Mouse (Mus musculus) brain, embryonic 14.5 days (tissue): ENCODE results near the gene Copg2.

Experiments
- CTCF ChIP-seq: fragments of 200-500 bp; IDR thresholded peaks from 2 replicates; pipeline ENCODE4 v1.5.1; 2012; ENCODE audit warnings: inconsistent platforms, mild to moderate bottlenecking, moderate library complexity, borderline replicate concordance; ENCODE audit not compliant: insufficient read depth, insufficient read length; ENCODE audit errors: extremely low read depth
- POLR2A ChIP-seq: fragments of 200-500 bp; IDR thresholded peaks from 2 replicates; pipeline ENCODE4 v1.6.1; 2012; ENCODE audit warnings: mild to moderate bottlenecking, inconsistent platforms, borderline replicate concordance; ENCODE audit not compliant: poor library complexity, insufficient read depth, insufficient read length, severe bottlenecking; ENCODE audit errors: extremely low read depth

DNA sequence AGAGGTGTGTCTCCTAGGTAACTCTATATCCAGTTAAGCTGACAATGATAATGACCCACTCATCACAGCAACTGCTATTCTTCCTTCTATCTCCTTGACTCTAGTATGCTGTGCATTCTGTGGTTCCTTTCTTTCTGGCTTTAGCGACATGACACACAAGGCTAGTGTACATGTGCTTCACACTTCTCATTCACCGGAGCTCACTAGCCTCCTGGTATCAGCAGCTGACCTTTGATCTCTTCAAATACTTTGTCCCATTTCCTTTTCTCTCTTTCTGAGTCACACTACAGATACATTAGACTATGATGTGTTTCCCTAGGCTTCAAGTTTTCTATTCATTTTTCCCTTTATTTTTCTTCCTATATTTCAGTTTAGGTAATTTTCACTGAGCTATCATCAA is 41.4 kb downstream of the Copg2 start:
- TF ChIP-seq CTCF (no peak), POLR2A (no peak)
